ENCODE assay signal across 15 mouse cellular contexts in the genomic region with DNA sequence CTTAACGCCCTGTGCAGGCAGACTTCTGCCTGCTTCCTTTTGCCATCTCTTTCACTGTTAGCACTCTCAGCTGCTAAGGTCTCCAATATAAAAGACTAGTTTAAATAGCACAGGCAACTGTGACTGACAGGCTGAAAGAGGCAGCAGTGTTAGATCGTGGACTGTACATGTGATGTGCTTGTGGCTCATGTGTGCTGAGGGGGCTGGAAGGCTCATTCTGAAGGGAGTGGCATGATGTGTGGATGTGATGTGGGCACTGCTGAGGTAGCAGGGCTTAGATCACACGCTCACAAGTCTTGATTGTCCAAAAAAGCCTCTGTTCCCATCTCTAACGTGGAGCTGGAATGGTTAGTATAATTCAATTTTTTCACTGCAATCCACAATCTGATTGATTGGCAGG. TPM values are rescaled to one million over a fixed set of nuclear protein-coding genes. Genes with fewer than 3 reads are reported as not detected.
"Had no signal": no experiment of that assay in that cellular context is flagged by ENCODE, and none has a peak within 500 bp of the region (broad histone marks: within the 10 kb centered on the region; RNA-seq: fewer than 3 reads in every experiment).

No protein-coding gene starts in this region.

- H3K9me3 ChIP-seq: limb, embryonic 13.5 days; midbrain, embryonic 10.5 days; neural tube, embryonic 12.5 days had no signal

- H3K9ac ChIP-seq: limb, embryonic 13.5 days; liver, embryonic 14.5 days; neural tube, embryonic 12.5 days had no signal

- DNase-seq: kidney, adult 18-20 months; kidney, postnatal 10 days; kidney, postnatal 4 days; lung, adult 18-20 months; thymus, postnatal 4 days had no signal

- H3K4me2 ChIP-seq: limb, embryonic 13.5 days; neural tube, embryonic 12.5 days had no signal

- H3K4me1 ChIP-seq: midbrain, embryonic 10.5 days; neural tube, embryonic 12.5 days had no signal

- H3K27me3 ChIP-seq: limb, embryonic 13.5 days; neural tube, embryonic 12.5 days had no signal

- H3K27ac ChIP-seq: limb, embryonic 13.5 days; liver, embryonic 14.5 days; midbrain, embryonic 10.5 days; neural tube, embryonic 12.5 days; stomach, postnatal 0 days had no signal

- H3K4me3 ChIP-seq: limb, embryonic 13.5 days; midbrain, embryonic 10.5 days; neural tube, embryonic 12.5 days had no signal

RNA-seq across cellular contexts. Expression of a gene that starts 40.9 kb away (rescaled TPM):
- total RNA-seq: left cerebral cortex, postnatal 36 days; neutrophil, adult 5-6 weeks had no signal
- polyA plus RNA-seq: liver, adult 2 months had no signal

RNA-seq across cellular contexts. Expression of a gene that starts 46.9 kb away (rescaled TPM):
- total RNA-seq: layer of hippocampus, postnatal 25 days; neutrophil, adult 5-6 weeks had no signal
- polyA plus RNA-seq: kidney, embryonic 14.5 days; limb, embryonic 13.5 days; liver, adult 2 months; midbrain, embryonic 10.5 days; neural tube, embryonic 12.5 days had no signal
